Mouse (Mus musculus) heart, embryonic 12.5 days (tissue): ENCODE data around the gene Cbx5. TPM values are rescaled to one million over a fixed set of nuclear protein-coding genes. Genes with fewer than 3 reads are reported as not detected.

Source experiments
- microRNA counts: library from miRNA; unstranded; fragments of <30 nt; microRNA quantifications from one replicate; lab custom pipeline; 2017
- microRNA-seq: library from miRNA; unstranded; fragments of <30 nt; microRNA quantifications from one replicate; pipeline ENCODE4, GENCODE M21; 2017
- polyA plus RNA-seq: library from polyadenylated mRNA; unstranded; fragments of >200 nt; fragmentation: Nextera tagmentation; extraction: Ambion mirVana; gene quantifications from 2 replicates; pipeline ENCODE4 v1.2.1, GENCODE M21; 2016

The Cbx5 gene
- polyA plus RNA-seq, 1 experiment from 2014 or later = 150 TPM

MicroRNA genes within 50 kb of the gene (microRNA counts, 519-probe panel; counts per million panel counts)
- microRNA mmu-miR-148b (lab: Ali Mortazavi, UCI) = 5,674 counts per million, percentile 73 among the panel's probes with 10 or more counts

Small RNA genes within 50 kb of the gene (microRNA-seq; reads per million reads assigned to microRNA genes)
- 244 reads per million, percentile 64 among the genes with 10 or more reads in this experiment for gene Mir148b

Other genes with a start within 250 kb of the Cbx5 start
- 0.11 TPM in 1 of 2 replicates, not detected in the other for gene Hoxc8, start 249.2 kb downstream of the Cbx5 start, polyA plus RNA-seq
- gene Hoxc6, start 241.6 kb downstream of the Cbx5 start, polyA plus RNA-seq = 0.18 and 0.82 TPM in 2 replicates
- gene Hoxc4, start 220.9 kb downstream of the Cbx5 start, polyA plus RNA-seq = 0.57 and 0.76 TPM in 2 replicates
- 17.1 and 17.4 TPM in 2 replicates for gene Smug1, start 72.7 kb downstream of the Cbx5 start, polyA plus RNA-seq
- gene Hnrnpa1, start 616 bp upstream of the Cbx5 start, polyA plus RNA-seq = 554 and 557 TPM in 2 replicates
- gene Nfe2, start 18.6 kb upstream of the Cbx5 start, polyA plus RNA-seq = 12.1 and 12.4 TPM in 2 replicates
- gene Copz1, start 32.9 kb upstream of the Cbx5 start, polyA plus RNA-seq = 166 TPM in 2 replicates
- 0.17 and 0.29 TPM in 2 replicates for gene Gpr84, start 70.8 kb upstream of the Cbx5 start, polyA plus RNA-seq
- gene Zfp385a, start 100.3 kb upstream of the Cbx5 start, polyA plus RNA-seq = 9.2 and 10.3 TPM in 2 replicates
- gene Itga5, start 126.9 kb upstream of the Cbx5 start, polyA plus RNA-seq = 111 and 115 TPM in 2 replicates
- 59.5 and 62.3 TPM in 2 replicates for gene Gtsf1, start 190.7 kb upstream of the Cbx5 start, polyA plus RNA-seq
- not detected in 2 replicates for gene Gtsf2, start 208.7 kb upstream of the Cbx5 start, polyA plus RNA-seq
- 1.7 and 1.9 TPM in 2 replicates for gene Nckap1l, start 214.0 kb upstream of the Cbx5 start, polyA plus RNA-seq